Mouse (Mus musculus): Measurements from ENCODE around the gene Adam12.

DNA sequence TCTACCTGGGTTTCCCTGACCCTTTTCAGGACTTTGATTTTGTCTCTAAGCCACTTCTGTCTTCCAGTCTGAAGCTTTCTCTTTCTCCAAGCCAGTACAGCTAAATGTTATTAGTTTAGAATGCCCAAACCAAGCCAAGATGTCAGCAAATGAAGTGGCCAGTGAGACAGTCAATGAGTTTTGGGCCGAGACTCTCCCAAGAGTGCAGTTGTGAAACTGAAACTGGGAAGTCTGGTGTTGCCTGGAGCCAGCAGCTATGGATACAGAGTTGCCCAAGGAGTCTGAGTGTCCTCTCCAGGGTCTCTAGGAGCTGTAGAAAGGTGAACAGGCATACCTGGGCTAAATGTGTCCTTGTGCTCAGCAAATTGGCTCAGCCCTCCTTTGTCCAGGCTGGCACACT lies 260.9 kb downstream of the Adam12 start:
- no peak for TF ChIP-seq CTCF (IDR thresholded peaks at IDR 0.05; ENCODE audit: low read depth)
- no peak for TF ChIP-seq EP300 (IDR thresholded peaks at IDR 0.05; ENCODE audit: low read depth)
